Mouse (Mus musculus) myocyte (in vitro differentiated cells): Measurements from ENCODE around the gene Insl6.

Experiments
- CEBPB ChIP-seq: IDR thresholded peaks from 2 replicates; pipeline ENCODE4 v1.6.1; 2011; ENCODE audit warnings: mild to moderate bottlenecking, moderate library complexity; ENCODE audit not compliant: poor library complexity, insufficient read depth, severe bottlenecking
- MAX ChIP-seq: IDR thresholded peaks from one replicate; pipeline ENCODE4 v1.6.1; 2011; ENCODE audit warnings: low read depth, mild to moderate bottlenecking, control low read depth
- MYOD1 ChIP-seq, 3 experiments: IDR thresholded peaks; one replicate each; pipeline ENCODE4 v1.6.1; 2011; ENCODE audit warnings: control low read depth in 2 of 3, low read depth in 2 of 3, mild to moderate bottlenecking in 2 of 3, moderate library complexity in 1 of 3; ENCODE audit not compliant: insufficient read length in 2 of 3, control insufficient read depth in 1 of 3
- POLR2A ChIP-seq: IDR thresholded peaks from one replicate; pipeline ENCODE4 v1.6.1; 2011; ENCODE audit warnings: low read depth, mild to moderate bottlenecking, control low read depth, moderate library complexity; ENCODE audit not compliant: insufficient read length
- TCF12 ChIP-seq: IDR thresholded peaks from one replicate; pipeline ENCODE4 v1.6.1; 2011; ENCODE audit warnings: mild to moderate bottlenecking, control low read depth; ENCODE audit not compliant: poor library complexity, insufficient read depth, severe bottlenecking

GRCm38 (mm10) chr19:29366969-29367622, 41.9 kb upstream of the Insl6 start, which contains the start of the genes Plgrkt and Cd274:
- TF ChIP-seq POLR2A (no peak), MAX (no peak), TCF12 (no peak), CEBPB (no peak), MYOD1 (IDR thresholded peaks at IDR 0.05; ENCODE audit: control insufficient read depth in 1 of 3, insufficient read length in 2 of 3, low read depth in 2 of 3) (no peak)
